Mouse (Mus musculus) brain, adult 10 weeks (tissue): ENCODE data around the gene Zdhhc1. TPM values are rescaled to one million over a fixed set of nuclear protein-coding genes. Genes with fewer than 3 reads are reported as not detected.

Experiments
- polyA plus RNA-seq: library from polyadenylated mRNA; stranded (reverse); fragments of 350-450 nt; fragmentation: Illumina TruSeq; extraction: RNeasy Lipid Tissue Mini Kit (QIAGEN cat#74804); gene quantifications from one replicate; pipeline ENCODE4 v1.2.3, GENCODE M21; 2015; ENCODE audit warnings: low read depth, low replicate concordance

Gene Zdhhc1
- polyA plus RNA-seq = 33.3 TPM

GRCm38 (mm10) chr8:105496439-105497180, at the start of gene Zdhhc1:
Zdhhc1 (minus strand) TSS chr8:105496902.

GRCm38 (mm10) chr8:105518436-105519313, 22.0 kb upstream of the Zdhhc1 start, which contains the start of gene Hsd11b2:
Hsd11b2 (plus strand) TSS chr8:105518755.

DNA sequence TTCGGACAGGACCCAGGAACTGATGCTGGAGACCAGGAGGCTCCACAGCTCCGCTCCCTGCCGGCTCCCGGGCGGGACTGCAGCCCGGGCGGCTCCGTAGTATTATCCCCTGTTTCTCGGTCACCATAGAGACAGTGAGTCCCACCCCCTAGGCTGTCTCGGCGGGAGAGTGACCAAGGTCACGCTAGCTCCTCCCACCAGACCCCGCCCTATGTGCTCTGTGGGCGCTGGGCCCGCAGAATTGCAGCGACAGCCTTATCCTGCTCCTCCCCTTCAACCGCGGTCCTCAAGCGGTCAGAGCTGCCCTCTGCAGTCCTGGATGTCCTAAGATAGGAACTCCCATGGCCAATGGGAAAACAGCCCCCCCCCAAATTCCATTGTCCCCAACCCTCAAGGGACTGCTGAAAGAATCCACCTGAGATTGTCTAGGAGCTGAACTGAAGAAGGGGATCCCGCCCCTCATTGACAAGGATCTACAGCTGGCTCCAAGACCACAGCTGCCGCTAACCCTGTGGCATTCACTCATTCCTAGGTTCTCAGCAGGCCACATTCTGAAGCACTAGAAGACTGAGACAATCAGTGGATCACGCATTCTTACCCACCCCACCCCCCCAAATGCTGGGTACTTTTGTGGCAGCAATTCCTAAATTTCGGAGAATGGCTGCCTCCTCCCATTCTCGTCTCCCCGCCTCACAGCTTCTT, 25.2 kb downstream of the Zdhhc1 start, which contains the start of gene Tppp3:
TSS of gene Tppp3 (minus strand) at position 213 of the 702 bp plus-strand sequence.

Other genes starting within 250 kb of the Zdhhc1 start
- 4.0 TPM for gene B3gnt9, start 241.7 kb downstream of the Zdhhc1 start, polyA plus RNA-seq
- gene Tradd, start 232.3 kb downstream of the Zdhhc1 start, polyA plus RNA-seq = 11.9 TPM
- 0.62 TPM for gene Fbxl8, start 232.3 kb downstream of the Zdhhc1 start, polyA plus RNA-seq
- 18.8 TPM for gene Hsf4, start 227.1 kb downstream of the Zdhhc1 start, polyA plus RNA-seq
- gene Nol3, start 220.8 kb downstream of the Zdhhc1 start, polyA plus RNA-seq = 13.3 TPM
- gene 4931428F04Rik, start 207.0 kb downstream of the Zdhhc1 start, polyA plus RNA-seq = 18.4 TPM
- 1.3 TPM for gene Exoc3l, start 200.8 kb downstream of the Zdhhc1 start, polyA plus RNA-seq
- gene E2f4, start 199.2 kb downstream of the Zdhhc1 start, polyA plus RNA-seq = 30.4 TPM
- gene Elmo3, start 191.3 kb downstream of the Zdhhc1 start, polyA plus RNA-seq = 2.6 TPM
- 1.5 TPM for gene Lrrc29, start 170.6 kb downstream of the Zdhhc1 start, polyA plus RNA-seq
- 88.0 TPM for gene Tmem208, start 170.5 kb downstream of the Zdhhc1 start, polyA plus RNA-seq
- gene Fhod1, start 148.9 kb downstream of the Zdhhc1 start, polyA plus RNA-seq = 2.8 TPM
- 24.9 TPM for gene Slc9a5, start 148.1 kb downstream of the Zdhhc1 start, polyA plus RNA-seq
- gene Plekhg4, start 123.6 kb downstream of the Zdhhc1 start, polyA plus RNA-seq = 2.6 TPM
- not detected for gene Kctd19, start 83.4 kb downstream of the Zdhhc1 start, polyA plus RNA-seq
- gene Lrrc36, start 83.3 kb downstream of the Zdhhc1 start, polyA plus RNA-seq = 1.2 TPM
- 110 TPM for gene Tppp3, start 25.4 kb downstream of the Zdhhc1 start, polyA plus RNA-seq
- not detected for gene Hsd11b2, start 21.9 kb upstream of the Zdhhc1 start, polyA plus RNA-seq
- gene Atp6v0d1, start 69.1 kb upstream of the Zdhhc1 start, polyA plus RNA-seq = 354 TPM
- gene Ripor1, start 108.4 kb upstream of the Zdhhc1 start, polyA plus RNA-seq = 42.2 TPM
- gene Ctcf, start 139.7 kb upstream of the Zdhhc1 start, polyA plus RNA-seq = 56.7 TPM
- not detected for gene Agrp, start 140.5 kb upstream of the Zdhhc1 start, polyA plus RNA-seq
- gene Carmil2, start 189.4 kb upstream of the Zdhhc1 start, polyA plus RNA-seq = 42.3 TPM
- 44.3 TPM for gene Acd, start 204.2 kb upstream of the Zdhhc1 start, polyA plus RNA-seq
- gene Pard6a, start 204.2 kb upstream of the Zdhhc1 start, polyA plus RNA-seq = 53.7 TPM
- gene 4933405L10Rik, start 210.8 kb upstream of the Zdhhc1 start, polyA plus RNA-seq = not detected
- 10.3 TPM for gene Enkd1, start 211.3 kb upstream of the Zdhhc1 start, polyA plus RNA-seq